Mouse (Mus musculus): ENCODE measurements at regions not wholly inside any gene's neighbourhood (a gene's known extent, or its start where the extent isn't known, plus 50 kb on each side); places are given as distances from the start of the nearest gene placed in this dataset.

DNA sequence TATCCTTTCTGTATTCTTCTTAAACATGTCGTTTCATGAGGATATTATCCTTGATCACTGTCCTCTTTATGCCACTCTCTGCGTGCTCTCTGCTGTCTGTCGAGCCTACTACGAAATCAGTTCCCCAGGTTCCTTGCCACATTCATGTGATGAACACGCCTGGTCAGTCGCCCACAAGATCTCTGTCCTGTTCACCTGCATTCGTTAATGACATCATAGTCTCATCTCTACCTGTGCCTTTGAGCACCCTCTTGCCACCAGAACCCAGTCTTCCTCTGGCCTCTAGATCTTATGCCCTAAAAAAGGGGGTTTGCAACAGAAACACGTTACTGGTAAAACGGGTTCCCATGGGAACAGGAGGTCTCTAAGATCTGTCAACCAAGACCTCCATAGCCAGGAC is 283.6 kb upstream of the Nfe2l3 start:
- Histone ChIP-seq H3K27ac (replicated peaks; ENCODE audit: low read depth, low read length) (no peak overlapping the region), H3K4me1 (ENCODE audit: control insufficient read depth, insufficient read depth, low read length) (peaks cover 6% of the 10 kb centered on the region; the same call in 1 of the 2 replicates), H3K9me3 (ENCODE audit: control insufficient read depth, low read length) (no peaks in the 10 kb centered on the region), H3K9ac (ENCODE audit: low read depth, low read length, severe bottlenecking) (no peak overlapping the region), H3K4me2 (replicated peaks; ENCODE audit: low read depth, low read length, severe bottlenecking) (no peak overlapping the region), H3K4me3 (replicated peaks; ENCODE audit: low read length) (no peak overlapping the region), H3K27me3 (ENCODE audit: control insufficient read depth, insufficient read depth, low read length) (no peaks in the 10 kb centered on the region), H3K36me3 (ENCODE audit: control insufficient read depth, insufficient read depth, low read length) (no peaks in the 10 kb centered on the region)
- WGBS = 87% methylated on average over 9 of the region's 9 CpGs
- no peak for DNase-seq (ENCODE audit: low spot score)
- no peak for ATAC-seq (ENCODE audit: low FRiP score, low read depth)
- TF ChIP-seq POLR2A (IDR thresholded peaks at IDR 0.05; ENCODE audit: borderline replicate concordance, extremely low read depth, insufficient read depth, insufficient read length) = no peak

- no peak for TF ChIP-seq POLR2A (IDR thresholded peaks at IDR 0.05; ENCODE audit: borderline replicate concordance, extremely low read depth, insufficient read depth, insufficient read length)
- no peaks in the 10 kb centered on the region for H3K27me3 ChIP-seq (ENCODE audit: control insufficient read depth, insufficient read depth, low read length)
- no peak overlapping the region for H3K4me2 ChIP-seq (replicated peaks; ENCODE audit: low read depth, low read length, severe bottlenecking)
- no peak overlapping the region for H3K9ac ChIP-seq (ENCODE audit: low read depth, low read length, severe bottlenecking)
- WGBS = 61% methylated on average over 2 of the region's 2 CpGs
- H3K27ac ChIP-seq (replicated peaks; ENCODE audit: low read depth, low read length) = no peak overlapping the region
- H3K36me3 ChIP-seq (ENCODE audit: control insufficient read depth, insufficient read depth, low read length) = no peaks in the 10 kb centered on the region
- peaks cover 6% of the 10 kb centered on the region; the same call in 1 of the 2 replicates for H3K4me1 ChIP-seq (ENCODE audit: control insufficient read depth, insufficient read depth, low read length)
- ATAC-seq (ENCODE audit: low FRiP score, low read depth) = no peak
- H3K4me3 ChIP-seq (replicated peaks; ENCODE audit: low read length) = no peak overlapping the region
- no peaks in the 10 kb centered on the region for H3K9me3 ChIP-seq (ENCODE audit: control insufficient read depth, low read length)
- DNase-seq (ENCODE audit: low spot score) = no peak
Observed at GRCm38 (mm10) chr6:51150066-51150465, 282.4 kb upstream of the Nfe2l3 start.

- H3K36me3 ChIP-seq (ENCODE audit: control insufficient read depth, insufficient read depth, low read length) = no peaks in the 10 kb centered on the region
- H3K9ac ChIP-seq (ENCODE audit: low read depth, low read length, severe bottlenecking) = no peak overlapping the region
- no peak overlapping the region for H3K27ac ChIP-seq (replicated peaks; ENCODE audit: low read depth, low read length)
- no peak overlapping the region for H3K4me3 ChIP-seq (replicated peaks; ENCODE audit: low read length)
- ATAC-seq (ENCODE audit: low FRiP score, low read depth) (no peak), DNase-seq (ENCODE audit: low spot score) (no peak)
- WGBS = 86% methylated on average over 7 of the region's 7 CpGs
- H3K27me3 ChIP-seq (ENCODE audit: control insufficient read depth, insufficient read depth, low read length) = no peaks in the 10 kb centered on the region
- no peaks in the 10 kb centered on the region for H3K9me3 ChIP-seq (ENCODE audit: control insufficient read depth, low read length)
- no peak overlapping the region for H3K4me2 ChIP-seq (replicated peaks; ENCODE audit: low read depth, low read length, severe bottlenecking)
- no peak for TF ChIP-seq POLR2A (IDR thresholded peaks at IDR 0.05; ENCODE audit: borderline replicate concordance, extremely low read depth, insufficient read depth, insufficient read length)
- peaks cover 6% of the 10 kb centered on the region; the same call in 1 of the 2 replicates for H3K4me1 ChIP-seq (ENCODE audit: control insufficient read depth, insufficient read depth, low read length)
Observed at GRCm38 (mm10) chr6:51150486-51150885, 282.0 kb upstream of the Nfe2l3 start.

DNA sequence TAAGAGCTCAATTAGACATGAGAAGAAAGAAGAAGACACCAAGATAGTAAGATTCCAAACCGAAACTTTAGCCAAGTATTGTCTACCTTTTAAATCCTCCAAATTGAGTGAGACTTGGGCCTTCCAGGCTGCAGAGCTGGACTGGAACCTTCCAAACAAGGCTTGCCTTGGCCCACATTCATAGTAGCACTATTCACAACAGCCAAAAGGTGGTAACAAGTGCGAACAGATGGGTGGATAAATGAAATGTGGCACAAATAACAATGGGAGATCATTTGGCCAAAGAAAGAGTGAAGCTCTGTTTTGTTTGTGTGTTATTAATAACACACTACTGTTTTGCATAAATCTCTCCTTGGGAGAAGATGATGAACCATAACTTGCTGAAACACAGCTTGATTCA is 281.6 kb upstream of the Nfe2l3 start:
- 85% methylated on average over 2 of the region's 2 CpGs for WGBS
- Histone ChIP-seq H3K9ac (ENCODE audit: low read depth, low read length, severe bottlenecking) (no peak overlapping the region), H3K27ac (replicated peaks; ENCODE audit: low read depth, low read length) (no peak overlapping the region), H3K27me3 (ENCODE audit: control insufficient read depth, insufficient read depth, low read length) (no peaks in the 10 kb centered on the region), H3K4me3 (replicated peaks; ENCODE audit: low read length) (no peak overlapping the region), H3K4me1 (ENCODE audit: control insufficient read depth, insufficient read depth, low read length) (peaks cover 6% of the 10 kb centered on the region; the same call in 1 of the 2 replicates), H3K9me3 (ENCODE audit: control insufficient read depth, low read length) (no peaks in the 10 kb centered on the region), H3K4me2 (replicated peaks; ENCODE audit: low read depth, low read length, severe bottlenecking) (no peak overlapping the region), H3K36me3 (ENCODE audit: control insufficient read depth, insufficient read depth, low read length) (no peaks in the 10 kb centered on the region)
- no peak for DNase-seq (ENCODE audit: low spot score)
- no peak for TF ChIP-seq POLR2A (IDR thresholded peaks at IDR 0.05; ENCODE audit: borderline replicate concordance, extremely low read depth, insufficient read depth, insufficient read length)
- no peak for ATAC-seq (ENCODE audit: low FRiP score, low read depth)

DNA sequence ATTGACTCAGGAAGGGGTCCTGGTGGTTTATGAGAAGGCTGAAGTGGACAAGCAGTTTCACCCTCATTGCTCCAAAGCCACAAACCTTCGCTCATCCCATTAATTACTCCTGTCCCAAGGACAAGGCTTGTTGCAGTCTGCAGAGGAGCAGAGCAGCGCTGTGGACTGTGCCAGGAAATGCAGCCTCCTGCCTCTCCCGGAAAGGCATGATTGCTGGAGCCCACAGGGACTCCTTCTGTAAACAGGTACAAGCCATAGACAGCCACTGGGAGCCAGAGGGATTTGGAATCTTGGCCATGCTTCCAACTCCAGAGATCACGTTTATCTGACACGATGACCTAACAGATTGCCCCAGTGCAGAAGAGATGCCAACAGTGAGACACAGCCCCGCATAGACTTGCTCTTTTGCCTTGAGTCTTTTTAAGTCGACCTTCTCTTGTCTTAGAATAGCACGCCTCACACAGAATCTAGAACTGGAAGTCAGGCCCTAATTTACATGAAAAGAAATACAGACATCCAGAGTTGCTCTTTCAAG is 275.6 kb upstream of the Nfe2l3 start:
- no peak for TF ChIP-seq POLR2A (IDR thresholded peaks at IDR 0.05; ENCODE audit: borderline replicate concordance, extremely low read depth, insufficient read depth, insufficient read length)
- DNase-seq (ENCODE audit: low spot score) (no peak), ATAC-seq (ENCODE audit: low FRiP score, low read depth) (no peak)
- H3K9ac ChIP-seq (ENCODE audit: low read depth, low read length, severe bottlenecking) = no peak overlapping the region
- H3K4me1 ChIP-seq (ENCODE audit: control insufficient read depth, insufficient read depth, low read length) = no peaks in the 10 kb centered on the region
- H3K27ac ChIP-seq (replicated peaks; ENCODE audit: low read depth, low read length) = no peak overlapping the region
- 67% methylated on average over 8 of the region's 8 CpGs for WGBS
- no peaks in the 10 kb centered on the region for H3K9me3 ChIP-seq (ENCODE audit: control insufficient read depth, low read length)
- no peaks in the 10 kb centered on the region for H3K27me3 ChIP-seq (ENCODE audit: control insufficient read depth, insufficient read depth, low read length)
- H3K4me2 ChIP-seq (replicated peaks; ENCODE audit: low read depth, low read length, severe bottlenecking) = no peak overlapping the region
- no peaks in the 10 kb centered on the region for H3K36me3 ChIP-seq (ENCODE audit: control insufficient read depth, insufficient read depth, low read length)
- no peak overlapping the region for H3K4me3 ChIP-seq (replicated peaks; ENCODE audit: low read length)

- H3K4me2 ChIP-seq (replicated peaks; ENCODE audit: low read depth, low read length, severe bottlenecking) = no peak overlapping the region
- no peak overlapping the region for H3K4me3 ChIP-seq (replicated peaks; ENCODE audit: low read length)
- H3K27ac ChIP-seq (replicated peaks; ENCODE audit: low read depth, low read length) = no peak overlapping the region
- H3K9ac ChIP-seq (ENCODE audit: low read depth, low read length, severe bottlenecking) = no peak overlapping the region
- WGBS = 67% methylated on average over 6 of the region's 6 CpGs
- H3K4me1 ChIP-seq (ENCODE audit: control insufficient read depth, insufficient read depth, low read length) = peaks cover 11% of the 10 kb centered on the region
- DNase-seq (ENCODE audit: low spot score) = no peak
- H3K36me3 ChIP-seq (ENCODE audit: control insufficient read depth, insufficient read depth, low read length) = no peaks in the 10 kb centered on the region
- no peak for TF ChIP-seq POLR2A (IDR thresholded peaks at IDR 0.05; ENCODE audit: borderline replicate concordance, extremely low read depth, insufficient read depth, insufficient read length)
- no peaks in the 10 kb centered on the region for H3K27me3 ChIP-seq (ENCODE audit: control insufficient read depth, insufficient read depth, low read length)
- ATAC-seq (ENCODE audit: low FRiP score, low read depth) = no peak
- H3K9me3 ChIP-seq (ENCODE audit: control insufficient read depth, low read length) = no peaks in the 10 kb centered on the region
Observed at GRCm38 (mm10) chr6:51161149-51161548, 271.3 kb upstream of the Nfe2l3 start.

Data from limb, embryonic 14.5 days (tissue).